ENCODE assay signal across 13 mouse cellular contexts in the genomic region with DNA sequence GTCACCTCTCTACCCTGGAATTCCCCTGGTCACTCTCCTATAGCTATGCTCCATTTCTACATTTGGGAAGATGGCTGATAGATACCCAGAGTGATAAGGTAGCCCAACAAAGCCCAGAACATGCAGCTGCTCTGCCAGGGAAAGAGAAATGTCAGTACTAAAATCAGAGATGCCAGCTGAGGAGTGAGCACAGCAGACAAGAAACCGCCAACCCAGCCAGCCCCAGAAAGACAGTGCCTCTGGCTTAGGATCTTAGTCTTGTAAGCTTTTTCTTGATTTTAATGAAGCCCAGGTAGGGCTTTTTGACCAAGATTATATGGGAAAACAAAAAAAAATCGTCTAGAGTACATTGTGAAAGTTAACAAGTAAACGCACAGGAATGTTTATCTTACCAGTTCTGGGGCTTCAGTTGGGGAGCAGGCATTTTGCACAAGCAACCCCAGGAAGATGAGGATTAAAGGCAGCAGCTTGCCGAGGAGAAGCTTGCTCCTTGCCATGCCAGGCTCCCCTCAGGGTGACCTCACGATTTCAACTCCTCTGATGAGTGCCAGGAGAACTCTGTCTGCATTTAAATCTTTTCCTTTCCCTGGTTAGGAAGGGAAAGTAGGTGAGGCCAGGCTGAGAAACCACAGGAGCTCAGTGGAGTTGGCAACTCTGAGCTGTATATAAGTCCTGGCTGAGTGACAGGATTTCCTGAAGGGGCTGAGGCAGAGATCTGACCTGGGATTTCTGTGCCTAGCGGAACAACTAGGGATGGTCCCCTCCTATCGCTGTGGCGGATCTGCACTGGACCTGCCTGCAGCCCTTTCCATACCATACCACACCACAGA. TPM values are rescaled to one million over a fixed set of nuclear protein-coding genes. Genes with fewer than 3 reads are reported as not detected.
DNase-seq lines count a peak whose midpoint lies in the region; ATAC-seq and TF ChIP-seq lines count a peak whose summit lies in the region.
"Had no signal": no experiment of that assay in that cellular context is flagged by ENCODE, and none has a peak within 500 bp of the region (broad histone marks: within the 10 kb centered on the region; RNA-seq: fewer than 3 reads in every experiment).

Stab2 (minus strand) TSS at position 641 of the 830 bp plus-strand sequence.

- no peak within 1 kb of the TSS for H3K9ac ChIP-seq in embryonic facial prominence, embryonic 14.5 days (ENCODE audit: low read depth, low read length)
- H3K9ac ChIP-seq: forebrain, embryonic 13.5 days had no signal

- H3K27ac ChIP-seq in spleen, adult 2 months (ENCODE audit: insufficient read depth, low read length) = no peak within 1 kb of the TSS; the same call in 1 of the 2 replicates
- no peak within 1 kb of the TSS for H3K27ac ChIP-seq in embryonic facial prominence, embryonic 14.5 days (replicated peaks; ENCODE audit: low read depth, low read length)
- H3K27ac ChIP-seq: forebrain, embryonic 13.5 days; midbrain, embryonic 10.5 days had no signal

- TF ChIP-seq CTCF in spleen, adult 2 months (IDR thresholded peaks at IDR 0.05; ENCODE audit: extremely low read depth, insufficient read depth, insufficient read length, insufficient replicate concordance) = no peak

- H3K4me1 ChIP-seq in spleen, adult 2 months (ENCODE audit: control insufficient read depth, insufficient read depth, insufficient read length) = no peaks in the 10 kb centered on the region
- no peaks in the 10 kb centered on the region; the same call in 1 of the 2 replicates for H3K4me1 ChIP-seq in embryonic facial prominence, embryonic 14.5 days (ENCODE audit: control insufficient read depth, insufficient read depth, low read length)
- H3K4me1 ChIP-seq: forebrain, embryonic 13.5 days; midbrain, embryonic 10.5 days had no signal

- intact Hi-C loops in heart, postnatal 25 days (cut with DNase I) = no loop called here

- WGBS in spleen, adult 2 months = 53% methylated on average over 8 of the region's 8 CpGs
- WGBS in embryonic facial prominence, embryonic 14.5 days = 56% methylated on average over 8 of the region's 8 CpGs

- no peak for TF ChIP-seq POLR2A in spleen, adult 2 months (IDR thresholded peaks at IDR 0.05; ENCODE audit: low read depth, low read length)

- DNase-seq in heart, adult 11 months = peak; percentile 70
- no peak for DNase-seq in heart, postnatal 25 days (ENCODE audit: low spot score)
- no peak for DNase-seq in spleen, adult 2 months (ENCODE audit: low read depth in 1 of 2, low spot score in 2 of 2)
- no peak for DNase-seq in spleen, postnatal 4 days (ENCODE audit: low spot score in 2 of 2)
- peak; percentile 50 for DNase-seq in embryonic facial prominence, embryonic 14.5 days (ENCODE audit: low spot score)
- DNase-seq in ovary, postnatal 10 days (ENCODE audit: low spot score) = no peak
- DNase-seq in thymus, adult 18-20 months = no peak
- DNase-seq: heart, postnatal 10 days; lung, adult 2 months had no signal

- H3K4me3 ChIP-seq in spleen, adult 2 months (ENCODE audit: extremely low read depth, insufficient read depth, insufficient read length) = no peak within 1 kb of the TSS
- no peak within 1 kb of the TSS for H3K4me3 ChIP-seq in embryonic facial prominence, embryonic 14.5 days (ENCODE audit: low read depth, low read length)
- H3K4me3 ChIP-seq: forebrain, embryonic 13.5 days; midbrain, embryonic 10.5 days had no signal

- H3K36me3 ChIP-seq in spleen, adult 2 months (ENCODE audit: control insufficient read depth, insufficient read depth, low read length) = no peaks in the 10 kb centered on the region
- no peaks in the 10 kb centered on the region for H3K36me3 ChIP-seq in embryonic facial prominence, embryonic 14.5 days (ENCODE audit: control insufficient read depth, insufficient read depth, low read length)
- H3K36me3 ChIP-seq: midbrain, embryonic 10.5 days had no signal

- no peaks in the 10 kb centered on the region for H3K27me3 ChIP-seq in spleen, adult 2 months (ENCODE audit: control insufficient read depth, insufficient read depth, low read length)
- H3K27me3 ChIP-seq in embryonic facial prominence, embryonic 14.5 days (replicated peaks; ENCODE audit: control insufficient read depth, insufficient read depth, low read length) = no peaks in the 10 kb centered on the region
- H3K27me3 ChIP-seq: forebrain, embryonic 13.5 days had no signal

- ATAC-seq in embryonic facial prominence, embryonic 14.5 days (ENCODE audit: low read depth) = no peak
- ATAC-seq: CD4-positive, CD25-positive, alpha-beta regulatory T cell, adult 4 months; forebrain, embryonic 13.5 days; hindbrain, embryonic 16.5 days had no signal

- H3K4me2 ChIP-seq in embryonic facial prominence, embryonic 14.5 days (ENCODE audit: low read depth, low read length) = no peak within 1 kb of the TSS
- H3K4me2 ChIP-seq: forebrain, embryonic 13.5 days had no signal

- no peaks in the 10 kb centered on the region for H3K9me3 ChIP-seq in embryonic facial prominence, embryonic 14.5 days (ENCODE audit: control insufficient read depth, low read length)
- H3K9me3 ChIP-seq: forebrain, embryonic 13.5 days; midbrain, embryonic 10.5 days had no signal

RNA-seq across cellular contexts. Expression of gene Stab2, which starts in this region (rescaled TPM):
- under 1 TPM; 0.08 to 0.20 TPM for total RNA-seq in heart, postnatal 25 days (2021)
- polyA plus RNA-seq in spleen, adult 2 months (2012; rRNA removed) = 58.3 and 71.8 TPM in 2 replicates
- 0.31 and 0.33 TPM in 2 replicates for polyA plus RNA-seq in embryonic facial prominence, embryonic 14.5 days (2014; fragmentation: Nextera tagmentation; extraction: Ambion mirVana)

Comparison
In these comparisons a context has a peak if more than half of its experiments do, and no peak if none do; other contexts are left out.
1. RNA of gene Stab2 (polyA plus RNA-seq): 58.3 to 71.8 TPM in spleen, adult 2 months; 0.31 to 0.33 TPM in embryonic facial prominence, embryonic 14.5 days; every median in the first group is over 10 times any median in the second.
2. Peak in DNase-seq in embryonic facial prominence, embryonic 14.5 days; RNA of the gene not detected or under 1 TPM.